Mouse (Mus musculus) thymus, adult 2 months (tissue): ENCODE results near the gene Chek2. TPM values are rescaled to one million over a fixed set of nuclear protein-coding genes. Genes with fewer than 3 reads are reported as not detected.

ENCODE experiments used
- DNase-seq: peaks from one replicate; pipeline ENCODE4 v3.0.0; 2021
- H3K27ac ChIP-seq: fragments of 200-500 bp; 2 replicates; pipeline ENCODE4 v1.5.1; 2012; ENCODE audit warnings: low read length, control low read depth; ENCODE audit not compliant: control insufficient read depth, insufficient read depth
- H3K27me3 ChIP-seq: fragments of 200-500 bp; 2 replicates; pipeline ENCODE4 v1.6.1; 2012; ENCODE audit warnings: mild to moderate bottlenecking, low read length, moderate library complexity, mixed read lengths; ENCODE audit not compliant: control insufficient read depth, insufficient read depth
- H3K36me3 ChIP-seq: fragments of 200-500 bp; 2 replicates; pipeline ENCODE4 v1.6.1; 2012; ENCODE audit warnings: mild to moderate bottlenecking, low read length, moderate library complexity; ENCODE audit not compliant: control insufficient read depth, insufficient read depth
- H3K4me1 ChIP-seq: fragments of 200-500 bp; replicated peaks from 2 replicates; pipeline ENCODE4 v1.6.1; 2012; ENCODE audit warnings: low read length; ENCODE audit not compliant: control insufficient read depth, insufficient read depth
- H3K4me3 ChIP-seq: fragments of 200-500 bp; 2 replicates; pipeline ENCODE4 v1.5.1; 2012; ENCODE audit warnings: mild to moderate bottlenecking, low read length, control low read depth, moderate library complexity; ENCODE audit not compliant: control insufficient read depth, insufficient read depth
- CTCF ChIP-seq: fragments of 200-500 bp; IDR thresholded peaks from 2 replicates; pipeline ENCODE4 v1.5.1; 2012; ENCODE audit warnings: mild to moderate bottlenecking, control low read depth, low read length, moderate library complexity, borderline replicate concordance; ENCODE audit not compliant: control insufficient read depth, poor library complexity, insufficient read depth; ENCODE audit errors: extremely low read depth
- POLR2A ChIP-seq: fragments of 200-500 bp; IDR thresholded peaks from 2 replicates; pipeline ENCODE4 v1.6.1; 2012; ENCODE audit warnings: mild to moderate bottlenecking, low read length, control low read depth, moderate library complexity; ENCODE audit not compliant: control insufficient read depth, poor library complexity, insufficient read depth; ENCODE audit errors: extremely low read depth
- WGBS: fragments of 180-500 bp; shearing (Covaris S2); methylation state at CpG from one replicate; pipeline ENCODE4 v1.1.7; 2018; 5-methylcytosine and 5-hydroxymethylcytosine counted together
- polyA plus RNA-seq: library from polyadenylated mRNA; depleted of rRNA; stranded (reverse); fragments of >200 nt; gene quantifications from 2 replicates; pipeline ENCODE4 v1.2.3, GENCODE M21; 2012

Chek2 gene
- polyA plus RNA-seq, 1 experiment = 16.1 TPM

- Histone ChIP-seq H3K4me3 (no peak overlapping the region), H3K27me3 (no peaks in the 10 kb centered on the region), H3K4me1 (no peaks in the 10 kb centered on the region), H3K36me3 (no peaks in the 10 kb centered on the region), H3K27ac (no peak overlapping the region)
- DNase-seq = no peak
- no peak for TF ChIP-seq CTCF
- TF ChIP-seq POLR2A = no peak
- 92% methylated on average over 7 of the region's 7 CpGs for WGBS
Observed at GRCm38 (mm10) chr5:110897114-110897788, 57.5 kb downstream of the Chek2 start.

DNA sequence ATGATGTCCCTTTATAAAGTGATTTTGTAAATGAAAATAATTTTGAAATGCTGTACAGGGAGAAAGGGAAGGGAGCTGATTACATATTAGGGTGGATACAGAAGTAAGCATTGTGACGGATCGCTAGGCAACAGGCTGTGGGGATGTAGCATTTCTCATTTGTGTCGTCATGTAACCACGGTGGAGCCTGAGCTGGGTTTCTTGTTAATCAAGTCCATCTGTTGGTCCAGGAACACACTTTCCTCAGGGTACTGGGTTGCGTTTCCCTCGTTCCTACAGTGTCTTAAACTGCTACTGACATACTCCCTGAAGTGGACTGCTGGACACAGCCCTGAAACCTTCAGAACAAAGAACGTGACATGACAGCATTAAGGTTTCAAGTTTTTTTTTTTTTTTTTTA is 58.4 kb downstream of the Chek2 start:
- WGBS = 94% methylated on average over 7 of the region's 7 CpGs
- Histone ChIP-seq H3K27ac (no peak overlapping the region), H3K4me3 (no peak overlapping the region), H3K4me1 (no peaks in the 10 kb centered on the region), H3K36me3 (no peaks in the 10 kb centered on the region), H3K27me3 (no peaks in the 10 kb centered on the region)
- no peak for TF ChIP-seq CTCF
- TF ChIP-seq POLR2A = no peak
- DNase-seq = no peak

DNA sequence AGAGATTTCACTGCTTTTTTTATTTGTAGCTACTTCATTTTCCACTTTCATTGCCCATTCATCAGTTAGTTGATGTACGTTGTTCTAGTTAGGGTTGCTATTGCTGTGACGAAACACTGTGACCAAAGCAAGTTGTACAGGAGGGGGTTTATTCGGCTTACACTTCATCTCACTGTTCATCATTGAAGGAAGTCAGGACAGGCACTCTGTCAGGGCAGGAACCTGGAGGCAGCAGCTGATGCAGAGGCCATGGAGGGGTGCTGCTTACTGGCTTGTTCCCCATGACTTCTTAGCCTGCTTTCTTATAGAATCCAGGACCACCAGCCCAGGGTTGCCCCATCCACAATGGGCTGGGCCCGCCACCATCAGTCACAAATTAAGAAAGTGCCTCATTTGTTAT is 59.0 kb downstream of the Chek2 start:
- Histone ChIP-seq H3K36me3 (no peaks in the 10 kb centered on the region), H3K27ac (no peak overlapping the region), H3K4me1 (no peaks in the 10 kb centered on the region), H3K4me3 (no peak overlapping the region), H3K27me3 (no peaks in the 10 kb centered on the region)
- DNase-seq = no peak
- TF ChIP-seq POLR2A = no peak
- TF ChIP-seq CTCF = no peak
- 97% methylated on average over 4 of the region's 4 CpGs for WGBS

- Histone ChIP-seq H3K4me3 (no peak overlapping the region), H3K4me1 (no peaks in the 10 kb centered on the region), H3K27me3 (no peaks in the 10 kb centered on the region), H3K36me3 (no peaks in the 10 kb centered on the region), H3K27ac (no peak overlapping the region)
- no peak for DNase-seq
- TF ChIP-seq CTCF (no peak), POLR2A (no peak)
Observed at GRCm38 (mm10) chr5:110900331-110900730, 60.6 kb downstream of the Chek2 start.

DNA sequence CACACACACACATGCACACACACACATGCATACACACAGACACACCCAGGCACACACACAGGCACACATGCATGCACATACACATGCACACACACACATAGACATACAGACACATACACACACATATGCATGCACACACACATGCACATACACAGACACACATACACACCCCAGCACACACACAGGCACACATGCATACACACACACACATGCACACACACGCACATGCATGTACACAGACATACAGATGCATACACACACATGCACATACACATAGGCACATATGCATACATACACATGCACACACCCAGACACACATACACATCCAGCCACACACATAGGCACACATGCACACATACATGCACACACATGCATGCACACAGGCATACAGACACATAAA is 66.9 kb downstream of the Chek2 start:
- TF ChIP-seq CTCF (no peak), POLR2A (no peak)
- Histone ChIP-seq H3K4me1 (no peaks in the 10 kb centered on the region), H3K27ac (no peak overlapping the region), H3K27me3 (no peaks in the 10 kb centered on the region), H3K36me3 (no peaks in the 10 kb centered on the region), H3K4me3 (no peak overlapping the region)
- no peak for DNase-seq
- 97% methylated on average over 1 of the region's 1 CpGs for WGBS

DNA sequence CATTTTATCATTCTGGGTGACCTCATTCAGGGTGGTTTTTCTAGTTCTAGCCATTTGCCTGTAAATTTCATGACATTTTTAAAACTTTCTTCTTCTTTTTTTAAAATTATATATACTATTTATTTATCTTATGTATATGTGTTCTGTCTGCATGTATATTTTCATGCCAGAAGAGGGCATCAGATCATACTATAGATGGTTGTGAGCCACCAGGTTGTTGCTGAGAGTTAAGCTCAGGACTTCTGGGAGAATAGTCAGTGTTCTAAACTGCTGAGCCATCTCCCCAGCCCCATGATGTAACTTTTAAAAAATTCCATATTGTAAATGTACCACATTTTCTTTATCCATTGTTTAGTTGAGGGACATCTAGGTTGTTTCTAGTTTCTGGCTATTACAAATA is 69.1 kb downstream of the Chek2 start:
- Histone ChIP-seq H3K27me3 (no peaks in the 10 kb centered on the region), H3K27ac (no peak overlapping the region), H3K4me1 (no peaks in the 10 kb centered on the region), H3K36me3 (no peaks in the 10 kb centered on the region), H3K4me3 (no peak overlapping the region)
- no peak for TF ChIP-seq POLR2A
- TF ChIP-seq CTCF = no peak
- no peak for DNase-seq
